Mouse (Mus musculus) kidney, embryonic 16.5 days (tissue): ENCODE results near the gene Dctd. TPM values are rescaled to one million over a fixed set of nuclear protein-coding genes. Genes with fewer than 3 reads are reported as not detected.
"Not testable (repeated sequence)": the region's sequence is repeated elsewhere in the genome, so short reads cannot be mapped to it uniquely, and the experiment has no call there.

Experiments
- ATAC-seq: fragments of 200-750 bp; cut with Nextera tagmentation; 2 replicates; pipeline ENCODE4 v1.8.0; 2017; ENCODE audit warnings: moderate TSS enrichment; ENCODE audit not compliant: low FRiP score, low TSS enrichment
- H3K27ac ChIP-seq: fragments of 300-500 bp; sonication (generic); 2 replicates; pipeline ENCODE4 v1.5.1; 2014; ENCODE audit warnings: low read length
- H3K27me3 ChIP-seq: fragments of 300-500 bp; sonication (generic); 2 replicates; pipeline ENCODE4 v1.6.1; 2014; ENCODE audit warnings: low read length, control low read depth, mixed read lengths; ENCODE audit not compliant: insufficient read depth
- H3K36me3 ChIP-seq: fragments of 300-500 bp; sonication (generic); 2 replicates; pipeline ENCODE4 v1.6.1; 2014; ENCODE audit warnings: low read length, control low read depth, mixed read lengths; ENCODE audit not compliant: insufficient read depth
- H3K4me1 ChIP-seq: fragments of 300-500 bp; sonication (generic); 2 replicates; pipeline ENCODE4 v1.6.1; 2014; ENCODE audit warnings: low read length, control low read depth, mixed read lengths; ENCODE audit not compliant: insufficient read depth
- H3K4me2 ChIP-seq: fragments of 300-500 bp; sonication (generic); replicated peaks from 2 replicates; pipeline ENCODE4 v1.6.1; 2014; ENCODE audit warnings: low read depth, low read length
- H3K4me3 ChIP-seq: fragments of 300-500 bp; sonication (generic); 2 replicates; pipeline ENCODE4 v1.5.1; 2014; ENCODE audit warnings: mild to moderate bottlenecking, low read length
- H3K9ac ChIP-seq: fragments of 300-500 bp; sonication (generic); replicated peaks from 2 replicates; pipeline ENCODE4 v1.6.1; 2014; ENCODE audit warnings: low read length
- H3K9me3 ChIP-seq: fragments of 300-500 bp; sonication (generic); 2 replicates; pipeline ENCODE4 v1.6.1; 2016; ENCODE audit warnings: low read length, control low read depth
- WGBS: fragments of 180-500 bp; shearing (Covaris S2); extraction: QIAGEN DNeasy Blood & Tissue Kit; methylation state at CpG from one replicate; pipeline ENCODE4 v1.1.7; 2014; 5-methylcytosine and 5-hydroxymethylcytosine counted together
- polyA plus RNA-seq: library from polyadenylated mRNA; unstranded; fragments of >200 nt; fragmentation: Nextera tagmentation; extraction: Ambion mirVana; gene quantifications from 2 replicates; pipeline ENCODE4 v1.2.1, GENCODE M21; 2015

The Dctd gene
- polyA plus RNA-seq, 1 experiment from 2014 or later: 37.1 TPM

GRCm38 (mm10) chr8:48177406-48177805 is 78.5 kb downstream of the Dctd start:
- WGBS: 84% methylated on average over 4 of the region's 4 CpGs
- Histone ChIP-seq H3K9me3 (peaks cover 10% of the 10 kb centered on the region; the same call in 1 of the 2 replicates), H3K27ac (no peak overlapping the region), H3K4me2 (no peak overlapping the region), H3K9ac (no peak overlapping the region), H3K4me1 (no peaks in the 10 kb centered on the region), H3K27me3 (no peaks in the 10 kb centered on the region), H3K4me3 (no peak overlapping the region), H3K36me3 (no peaks in the 10 kb centered on the region)
- ATAC-seq: no peak

- WGBS: 93% methylated on average over 1 of the region's 1 CpGs
Measured at GRCm38 (mm10) chr8:48177876-48178275, 79.0 kb downstream of the Dctd start.

GRCm38 (mm10) chr8:48178993-48179392 is 80.1 kb downstream of the Dctd start:
- no peak overlapping the region for H3K9ac ChIP-seq
- no peak overlapping the region for H3K27ac ChIP-seq
- ATAC-seq: no peak
- no peaks in the 10 kb centered on the region for H3K27me3 ChIP-seq
- H3K9me3 ChIP-seq: peaks cover 10% of the 10 kb centered on the region; the same call in 1 of the 2 replicates
- H3K36me3 ChIP-seq: no peaks in the 10 kb centered on the region
- WGBS: 45% methylated on average over 4 of the region's 4 CpGs
- no peaks in the 10 kb centered on the region for H3K4me1 ChIP-seq
- no peak overlapping the region for H3K4me3 ChIP-seq
- H3K4me2 ChIP-seq: no peak overlapping the region

More at GRCm38 (mm10) chr8:48177876-48178275, 79.0 kb downstream of the Dctd start:
- no peak overlapping the region for H3K4me3 ChIP-seq
- no peaks in the 10 kb centered on the region for H3K4me1 ChIP-seq
- H3K36me3 ChIP-seq: no peaks in the 10 kb centered on the region
- peaks cover 10% of the 10 kb centered on the region; the same call in 1 of the 2 replicates for H3K9me3 ChIP-seq
- no peak overlapping the region for H3K9ac ChIP-seq
- no peak overlapping the region for H3K4me2 ChIP-seq
- H3K27me3 ChIP-seq: no peaks in the 10 kb centered on the region
- no peak overlapping the region for H3K27ac ChIP-seq
- ATAC-seq: no peak

GRCm38 (mm10) chr8:48180146-48180545 is 81.3 kb downstream of the Dctd start:
- H3K4me3 ChIP-seq, H3K9ac ChIP-seq, H3K36me3 ChIP-seq, H3K27ac ChIP-seq, H3K27me3 ChIP-seq, ATAC-seq, H3K4me2 ChIP-seq, H3K4me1 ChIP-seq: not testable (repeated sequence)
- 87% methylated on average over 9 of the region's 9 CpGs for WGBS
- H3K9me3 ChIP-seq: peaks cover 10% of the 10 kb centered on the region; the same call in 1 of the 2 replicates

GRCm38 (mm10) chr8:48181000-48181399 is 82.1 kb downstream of the Dctd start:
- ATAC-seq: no peak
- Histone ChIP-seq H3K4me3 (no peak overlapping the region), H3K4me1 (no peaks in the 10 kb centered on the region), H3K27me3 (no peaks in the 10 kb centered on the region), H3K27ac (no peak overlapping the region), H3K9me3 (peaks cover 10% of the 10 kb centered on the region; the same call in 1 of the 2 replicates), H3K4me2 (no peak overlapping the region), H3K9ac (no peak overlapping the region), H3K36me3 (no peaks in the 10 kb centered on the region)
- WGBS: 92% methylated on average over 3 of the region's 3 CpGs

- Histone ChIP-seq H3K9me3 (peaks cover 15% of the 10 kb centered on the region; the same call in 1 of the 2 replicates), H3K4me2 (no peak overlapping the region), H3K27ac (no peak overlapping the region), H3K4me1 (no peaks in the 10 kb centered on the region), H3K36me3 (no peaks in the 10 kb centered on the region), H3K4me3 (no peak overlapping the region), H3K9ac (no peak overlapping the region), H3K27me3 (no peaks in the 10 kb centered on the region)
- WGBS: 86% methylated on average over 7 of the region's 7 CpGs
- no peak for ATAC-seq
Measured at GRCm38 (mm10) chr8:48183758-48184157, 84.9 kb downstream of the Dctd start.

- Histone ChIP-seq H3K36me3 (no peaks in the 10 kb centered on the region), H3K4me3 (no peak overlapping the region), H3K27ac (no peak overlapping the region), H3K4me2 (no peak overlapping the region), H3K27me3 (no peaks in the 10 kb centered on the region), H3K9me3 (0 out of 2 replicates have a peak, but pooled peaks cover 4% of the 10 kb centered on the region), H3K4me1 (no peaks in the 10 kb centered on the region), H3K9ac (no peak overlapping the region)
- 97% methylated on average over 12 of the region's 12 CpGs for WGBS
- ATAC-seq: no peak
Measured at GRCm38 (mm10) chr8:48188586-48188985, 89.7 kb downstream of the Dctd start.

- Histone ChIP-seq H3K4me2 (no peak overlapping the region), H3K27me3 (no peaks in the 10 kb centered on the region)
- WGBS: 93% methylated on average over 9 of the region's 9 CpGs
Measured at GRCm38 (mm10) chr8:48195971-48196370, 97.1 kb downstream of the Dctd start.

GRCm38 (mm10) chr8:48199171-48199570 is 100.3 kb downstream of the Dctd start:
- Histone ChIP-seq H3K9ac (no peak overlapping the region), H3K4me3 (no peak overlapping the region), H3K4me2 (no peak overlapping the region), H3K27me3 (no peaks in the 10 kb centered on the region), H3K27ac (no peak overlapping the region), H3K9me3 (peaks cover 8% of the 10 kb centered on the region; the same call in 1 of the 2 replicates), H3K36me3 (no peaks in the 10 kb centered on the region), H3K4me1 (no peaks in the 10 kb centered on the region)
- no peak for ATAC-seq
- 94% methylated on average over 9 of the region's 9 CpGs for WGBS

More at GRCm38 (mm10) chr8:48195971-48196370, 97.1 kb downstream of the Dctd start:
- Histone ChIP-seq H3K4me1 (no peaks in the 10 kb centered on the region), H3K27ac (no peak overlapping the region), H3K9ac (no peak overlapping the region), H3K4me3 (no peak overlapping the region), H3K9me3 (peaks cover 8% of the 10 kb centered on the region; the same call in 1 of the 2 replicates), H3K36me3 (no peaks in the 10 kb centered on the region)
- no peak for ATAC-seq

- 76% methylated on average over 3 of the region's 3 CpGs for WGBS
- H3K4me2 ChIP-seq: no peak overlapping the region
- H3K9me3 ChIP-seq: peaks cover 8% of the 10 kb centered on the region; the same call in 1 of the 2 replicates
- no peak overlapping the region for H3K4me3 ChIP-seq
- no peak for ATAC-seq
- H3K36me3 ChIP-seq: no peaks in the 10 kb centered on the region
- no peak overlapping the region for H3K9ac ChIP-seq
- no peaks in the 10 kb centered on the region for H3K4me1 ChIP-seq
- H3K27me3 ChIP-seq: no peaks in the 10 kb centered on the region
- no peak overlapping the region for H3K27ac ChIP-seq
Measured at GRCm38 (mm10) chr8:48202632-48203031, 103.7 kb downstream of the Dctd start.
